Mouse (Mus musculus) stomach, embryonic 16.5 days (tissue): ENCODE measurements at regions not wholly inside any gene's neighbourhood (a gene's known extent, or its start where the extent isn't known, plus 50 kb on each side); places are given as distances from the start of the nearest gene placed in this dataset.
A peak's percentile ranks its signal among the peaks of the same experiment; 100 is the strongest.
"Not testable (repeated sequence)": the region's sequence is repeated elsewhere in the genome, so short reads cannot be mapped to it uniquely, and the experiment has no call there.

ENCODE experiments used
- ATAC-seq: fragments of 200-750 bp; cut with Nextera tagmentation; 2 replicates; pipeline ENCODE4 v1.8.0; 2017; ENCODE audit warnings: moderate number of reproducible peaks, moderate TSS enrichment; ENCODE audit not compliant: insufficient read depth, low FRiP score
- H3K27ac ChIP-seq: fragments of 300-500 bp; sonication (generic); 2 replicates; pipeline ENCODE4 v1.5.1; 2014; ENCODE audit warnings: low read length
- H3K27me3 ChIP-seq: fragments of 300-500 bp; sonication (generic); 2 replicates; pipeline ENCODE4 v1.6.1; 2014; ENCODE audit warnings: low read length, control low read depth, mixed read lengths; ENCODE audit not compliant: control insufficient read depth, insufficient read depth
- H3K36me3 ChIP-seq: fragments of 300-500 bp; sonication (generic); 2 replicates; pipeline ENCODE4 v1.6.1; 2014; ENCODE audit warnings: low read length; ENCODE audit not compliant: control insufficient read depth, insufficient read depth
- H3K4me1 ChIP-seq: fragments of 300-500 bp; sonication (generic); 2 replicates; pipeline ENCODE4 v1.6.1; 2014; ENCODE audit warnings: low read length, control low read depth, mixed read lengths; ENCODE audit not compliant: control insufficient read depth, insufficient read depth
- H3K4me2 ChIP-seq: fragments of 300-500 bp; sonication (generic); 2 replicates; pipeline ENCODE4 v1.6.1; 2014; ENCODE audit warnings: low read depth, low read length, mixed read lengths
- H3K4me3 ChIP-seq: fragments of 300-500 bp; sonication (generic); replicated peaks from 2 replicates; pipeline ENCODE4 v1.5.1; 2014; ENCODE audit warnings: mild to moderate bottlenecking, low read length
- H3K9ac ChIP-seq: fragments of 300-500 bp; sonication (generic); 2 replicates; pipeline ENCODE4 v1.6.1; 2014; ENCODE audit warnings: low read length
- H3K9me3 ChIP-seq: fragments of 300-500 bp; sonication (generic); replicated peaks from 2 replicates; pipeline ENCODE4 v1.6.1; 2016; ENCODE audit warnings: low read length, control low read depth; ENCODE audit not compliant: control insufficient read depth
- WGBS: fragments of 180-500 bp; shearing (Covaris S2); extraction: QIAGEN DNeasy Blood & Tissue Kit; methylation state at CpG from one replicate; pipeline ENCODE4 v1.1.7; 2014; 5-methylcytosine and 5-hydroxymethylcytosine counted together

DNA sequence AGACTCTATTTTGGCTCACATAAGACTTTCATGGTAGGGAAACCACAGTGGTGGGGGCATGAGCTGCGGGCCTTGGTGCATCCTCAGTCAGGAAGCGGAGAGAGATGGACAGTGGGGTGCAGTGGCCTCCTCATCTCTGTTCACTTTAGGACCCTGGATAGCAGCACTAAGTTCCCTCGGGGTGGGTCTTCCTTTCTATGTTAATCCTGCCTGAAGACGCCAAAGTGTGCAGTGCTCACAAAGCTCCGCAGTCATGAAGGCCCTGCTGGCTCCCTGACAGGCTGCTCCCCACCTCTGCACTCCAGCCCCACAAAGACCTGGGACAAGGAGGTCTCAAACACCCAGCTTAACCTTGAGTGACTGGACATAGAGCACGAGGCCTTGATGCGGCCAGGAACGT lies 56.8 kb downstream of the Sox1 start:
- no peak overlapping the region for H3K27ac ChIP-seq
- H3K4me2 ChIP-seq = no peak overlapping the region
- no peaks in the 10 kb centered on the region for H3K4me1 ChIP-seq
- no peak overlapping the region for H3K9ac ChIP-seq
- peaks cover 7% of the 10 kb centered on the region for H3K27me3 ChIP-seq
- peaks cover 7% of the 10 kb centered on the region; the same call in 1 of the 2 replicates for H3K9me3 ChIP-seq
- H3K4me3 ChIP-seq = no peak overlapping the region
- ATAC-seq = no peak
- no peaks in the 10 kb centered on the region for H3K36me3 ChIP-seq
- 61% methylated on average over 8 of the region's 8 CpGs for WGBS

DNA sequence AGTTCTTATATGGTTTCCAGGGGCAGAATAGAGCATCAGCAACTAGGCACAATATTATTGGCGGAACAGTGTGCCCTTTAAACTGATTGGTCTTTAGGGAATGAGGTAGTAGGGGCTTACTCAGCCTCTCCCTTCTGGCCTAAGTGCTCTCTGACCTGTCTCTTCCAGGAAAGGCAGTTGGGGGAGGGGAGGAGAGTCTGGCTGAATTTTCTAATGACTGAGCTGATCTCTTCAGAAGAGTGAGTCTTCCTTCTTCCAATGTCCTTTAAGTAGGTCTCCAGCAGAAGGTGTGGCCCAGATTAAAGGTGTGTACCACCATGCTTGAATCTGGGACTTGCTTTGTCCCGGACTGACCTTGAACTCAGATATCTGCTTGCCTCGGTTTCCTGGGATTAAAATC lies 60.3 kb downstream of the Sox1 start:
- 87% methylated on average over 3 of the region's 3 CpGs for WGBS
- not testable (repeated sequence) for H3K27me3 ChIP-seq, H3K27ac ChIP-seq, H3K9me3 ChIP-seq, H3K4me1 ChIP-seq, H3K9ac ChIP-seq, H3K4me2 ChIP-seq, H3K36me3 ChIP-seq, H3K4me3 ChIP-seq, ATAC-seq

DNA sequence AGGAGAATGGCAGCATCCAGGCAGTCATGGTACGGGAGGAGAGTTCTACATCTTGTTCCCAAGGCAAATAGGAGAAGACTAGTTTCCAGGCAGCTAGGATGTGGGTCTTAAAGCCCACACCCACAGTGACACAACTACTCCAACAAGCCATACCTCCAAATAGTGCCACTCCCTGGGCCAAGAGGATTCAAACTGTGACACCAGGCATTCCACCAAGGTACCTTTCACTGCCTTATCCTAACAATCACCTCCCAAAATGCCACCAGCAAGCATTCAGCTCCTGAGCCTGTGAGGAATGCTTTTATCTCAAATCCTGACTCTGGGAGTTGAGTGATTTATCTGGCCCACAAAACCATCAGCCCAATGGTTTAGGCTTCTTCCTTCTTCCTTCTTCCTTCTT lies 61.2 kb downstream of the Sox1 start:
- no peak overlapping the region for H3K4me2 ChIP-seq
- WGBS = 71% methylated on average over 1 of the region's 1 CpGs
- no peak overlapping the region for H3K9ac ChIP-seq
- H3K4me3 ChIP-seq = no peak overlapping the region
- no peak for ATAC-seq
- no peaks in the 10 kb centered on the region for H3K9me3 ChIP-seq
- no peaks in the 10 kb centered on the region; the same call in 1 of the 2 replicates for H3K27me3 ChIP-seq
- no peaks in the 10 kb centered on the region for H3K36me3 ChIP-seq
- H3K4me1 ChIP-seq = no peaks in the 10 kb centered on the region
- no peak overlapping the region for H3K27ac ChIP-seq

DNA sequence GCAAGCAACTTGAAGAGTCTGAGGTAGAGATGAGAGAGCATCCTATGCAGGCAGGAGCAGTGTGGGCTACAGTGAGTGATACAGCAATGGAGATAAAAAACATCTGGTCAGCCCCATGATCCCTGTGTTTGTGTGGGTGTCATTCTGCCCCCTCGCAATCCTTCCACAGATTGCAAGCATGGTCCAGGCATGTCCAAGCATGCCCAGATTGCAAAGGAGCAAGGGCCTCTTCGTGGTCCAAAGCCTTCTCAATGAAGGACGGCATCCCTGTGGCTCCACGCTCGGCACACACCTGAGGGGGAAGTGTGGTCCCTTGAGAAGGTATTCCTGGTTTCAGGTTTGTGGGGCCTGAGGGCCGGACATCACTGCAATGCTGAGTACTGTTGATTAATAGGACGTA lies 61.9 kb downstream of the Sox1 start:
- no peak overlapping the region for H3K9ac ChIP-seq
- ATAC-seq = no peak

DNA sequence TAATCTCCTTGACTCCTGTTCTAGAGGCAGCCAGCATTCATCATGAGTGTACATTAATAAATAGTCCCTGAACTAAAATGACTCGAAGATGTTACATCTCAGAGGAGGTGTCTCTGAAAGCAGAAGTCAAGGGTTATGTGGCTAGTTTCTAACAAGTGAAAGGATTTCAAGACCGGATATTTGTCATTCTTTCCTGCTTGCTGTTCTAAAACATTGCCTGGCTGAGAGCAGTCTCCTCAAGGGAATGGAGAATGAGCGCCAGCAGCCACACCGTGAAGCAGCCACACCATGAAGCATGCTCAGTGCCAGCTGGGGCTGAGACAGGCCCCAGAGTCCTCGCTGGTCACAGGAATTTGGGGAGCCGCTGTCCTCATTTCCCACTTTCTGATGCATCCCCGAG lies 71.8 kb downstream of the Sox1 start:
- WGBS = 74% methylated on average over 7 of the region's 7 CpGs
- no peaks in the 10 kb centered on the region for H3K9me3 ChIP-seq
- no peak overlapping the region for H3K9ac ChIP-seq
- ATAC-seq = no peak
- H3K27me3 ChIP-seq = no peaks in the 10 kb centered on the region
- H3K36me3 ChIP-seq = no peaks in the 10 kb centered on the region
- H3K4me2 ChIP-seq = no peak overlapping the region
- no peak overlapping the region for H3K27ac ChIP-seq
- H3K4me1 ChIP-seq = no peaks in the 10 kb centered on the region
- H3K4me3 ChIP-seq = no peak overlapping the region

More for the DNA sequence above, 61.9 kb downstream of the Sox1 start:
- no peaks in the 10 kb centered on the region for H3K36me3 ChIP-seq
- H3K27me3 ChIP-seq = no peaks in the 10 kb centered on the region; the same call in 1 of the 2 replicates
- no peak overlapping the region for H3K4me2 ChIP-seq
- 57% methylated on average over 7 of the region's 7 CpGs for WGBS
- H3K4me3 ChIP-seq = no peak overlapping the region
- no peak overlapping the region for H3K27ac ChIP-seq
- H3K4me1 ChIP-seq = no peaks in the 10 kb centered on the region
- H3K9me3 ChIP-seq = no peaks in the 10 kb centered on the region

DNA sequence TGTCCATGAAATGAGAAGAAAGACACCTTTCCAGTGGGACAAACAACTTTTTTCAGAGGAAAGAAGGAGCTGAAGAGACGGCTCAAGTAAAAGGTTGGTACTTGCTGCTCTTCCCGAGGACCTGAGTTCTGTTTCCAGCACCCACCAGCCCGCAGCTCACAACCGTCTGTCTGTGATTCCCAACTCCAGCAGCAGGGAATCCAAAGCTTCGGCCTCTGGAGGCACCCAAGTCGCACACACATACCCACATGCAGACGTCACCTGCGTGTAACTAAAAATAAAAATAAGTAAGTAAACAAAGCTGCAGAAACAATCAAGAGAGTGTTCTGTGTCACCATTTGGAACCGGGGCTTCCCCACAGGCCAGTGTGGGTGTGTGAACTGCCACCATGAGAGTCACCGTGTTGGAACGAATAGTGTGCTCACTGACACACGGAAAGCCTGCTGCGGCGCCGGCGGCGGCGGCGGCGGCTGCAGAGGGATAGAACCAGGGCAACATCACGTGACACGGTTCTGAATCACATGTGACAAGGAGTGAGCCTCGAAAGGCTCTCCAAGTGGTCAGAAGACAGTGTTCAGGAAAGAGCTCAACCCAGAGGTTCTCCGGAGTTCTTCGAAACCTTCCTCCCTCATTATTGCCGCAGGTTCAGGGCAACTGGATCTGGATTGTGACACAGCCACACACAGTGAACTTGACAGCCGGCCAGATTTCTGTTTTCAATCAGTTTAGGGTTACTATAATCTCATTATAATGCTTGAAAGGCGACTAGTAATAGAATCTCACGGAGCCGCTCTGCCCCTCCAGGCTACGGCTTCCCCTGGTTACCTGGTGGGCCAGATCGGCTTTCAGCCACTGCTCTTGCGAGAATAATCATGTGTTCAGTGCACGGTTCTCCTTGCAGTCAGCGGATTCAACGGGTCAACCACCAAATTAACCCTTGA lies 72.6 kb downstream of the Sox1 start:
- Histone ChIP-seq H3K27me3 (no peaks in the 10 kb centered on the region), H3K36me3 (no peaks in the 10 kb centered on the region), H3K27ac (no peak overlapping the region), H3K9ac (no peak overlapping the region), H3K9me3 (no peaks in the 10 kb centered on the region), H3K4me2 (no peak overlapping the region), H3K4me1 (no peaks in the 10 kb centered on the region), H3K4me3 (no peak overlapping the region)
- ATAC-seq = no peak
- 75% methylated on average over 36 of the region's 36 CpGs for WGBS

DNA sequence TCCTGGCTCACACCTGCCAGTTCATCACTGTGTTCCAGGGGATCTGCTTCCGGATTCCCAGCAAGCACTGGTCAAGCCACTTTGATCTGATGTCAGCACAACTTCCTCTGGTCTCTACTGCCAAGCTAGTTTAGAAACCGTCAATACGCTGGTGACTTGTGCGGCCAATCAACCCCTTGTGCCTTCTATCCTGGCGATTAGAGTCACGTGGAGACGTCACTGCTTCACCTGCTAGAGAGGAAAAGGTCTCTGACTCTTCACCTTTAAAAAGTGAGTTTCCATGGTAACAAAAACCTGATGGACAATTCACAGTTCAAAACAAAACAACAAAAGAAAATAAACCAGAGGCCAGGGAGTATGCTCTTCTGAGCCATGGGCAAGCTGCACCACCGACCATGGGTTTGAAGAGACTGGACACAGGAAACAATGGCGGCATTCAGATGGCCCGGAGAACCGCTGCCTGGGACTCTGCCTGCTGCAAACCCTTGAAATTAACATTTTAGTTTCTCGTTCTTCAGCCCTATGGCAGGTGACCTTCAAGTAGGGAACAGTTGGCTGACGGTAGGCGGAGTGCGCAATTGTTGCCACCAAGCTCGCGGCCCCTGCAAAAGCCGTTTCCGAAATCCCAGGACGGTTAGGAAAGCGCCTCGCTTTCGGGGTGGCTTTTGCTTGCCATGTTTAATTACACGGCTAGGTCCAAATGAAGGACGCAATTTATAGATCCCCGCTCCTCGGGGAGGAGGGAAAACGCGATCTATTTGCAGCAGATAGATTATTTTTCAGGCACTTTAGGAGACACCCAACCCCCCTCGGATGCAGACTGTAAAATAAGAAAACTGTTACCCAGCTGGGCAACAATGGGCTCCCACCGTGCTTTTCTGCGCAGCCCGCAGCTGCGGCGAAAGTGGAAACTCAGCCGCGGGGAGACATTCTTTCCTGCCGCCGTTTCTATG lies 82.6 kb downstream of the Sox1 start:
- peak overlapping the region; percentile 29 for H3K4me3 ChIP-seq
- 9% methylated on average over 39 of the region's 39 CpGs for WGBS
- no peaks in the 10 kb centered on the region for H3K9me3 ChIP-seq
- H3K4me1 ChIP-seq = 0 out of 2 replicates have a peak, but pooled peaks cover 4% of the 10 kb centered on the region
- H3K27me3 ChIP-seq = peaks cover 51% of the 10 kb centered on the region
- no peak for ATAC-seq
- peak overlapping the region; percentile 46 for H3K4me2 ChIP-seq
- no peaks in the 10 kb centered on the region for H3K36me3 ChIP-seq
- no peak overlapping the region for H3K9ac ChIP-seq
- H3K27ac ChIP-seq = no peak overlapping the region

DNA sequence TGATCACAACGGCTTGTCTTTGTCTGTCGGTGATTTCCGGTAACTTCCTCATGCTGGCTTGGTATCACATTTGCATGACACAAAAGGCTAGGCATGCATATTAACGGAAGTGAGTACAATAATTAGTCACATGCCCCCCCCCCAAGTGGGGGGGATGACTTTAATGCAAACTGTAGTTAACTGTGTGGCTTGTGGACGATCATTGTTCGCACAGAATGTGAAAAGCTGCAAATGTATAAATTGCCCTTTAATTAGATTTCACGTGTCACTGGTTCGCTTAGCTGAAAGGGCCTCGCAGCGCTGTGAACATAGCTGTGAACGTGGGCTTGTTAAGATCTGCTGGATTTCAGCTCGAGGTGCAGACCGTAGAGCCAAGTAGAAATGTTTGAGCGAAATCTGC lies 86.8 kb downstream of the Sox1 start:
- no peak for ATAC-seq
- peaks cover 4% of the 10 kb centered on the region; the same call in 1 of the 2 replicates for H3K4me1 ChIP-seq
- no peak overlapping the region for H3K27ac ChIP-seq
- H3K36me3 ChIP-seq = no peaks in the 10 kb centered on the region
- no peak overlapping the region for H3K4me3 ChIP-seq
- 76% methylated on average over 14 of the region's 14 CpGs for WGBS
- H3K9me3 ChIP-seq = no peaks in the 10 kb centered on the region
- no peak overlapping the region for H3K9ac ChIP-seq
- H3K27me3 ChIP-seq = peaks cover 31% of the 10 kb centered on the region
- H3K4me2 ChIP-seq = no peak overlapping the region

DNA sequence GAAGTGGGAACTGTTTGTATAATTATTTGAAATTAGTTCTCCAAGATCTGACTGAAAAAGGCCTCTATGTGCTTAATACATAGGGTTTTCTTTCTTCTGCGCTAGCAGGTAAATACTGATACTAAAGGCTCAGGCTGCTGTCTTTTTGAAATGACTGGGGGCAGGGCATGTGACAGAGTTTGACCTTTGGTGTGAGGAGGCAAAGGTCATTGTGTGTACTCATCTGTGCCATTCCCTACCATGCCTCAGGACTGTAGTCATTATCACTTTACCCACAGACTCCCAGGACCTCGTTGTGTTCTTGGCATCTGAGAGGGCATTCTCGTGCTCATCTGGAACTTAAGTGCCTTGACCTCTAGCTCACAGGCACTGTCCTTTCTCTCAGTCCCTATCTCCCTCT lies 88.5 kb downstream of the Sox1 start:
- Histone ChIP-seq H3K9ac (no peak overlapping the region), H3K27ac (no peak overlapping the region), H3K9me3 (no peaks in the 10 kb centered on the region), H3K36me3 (no peaks in the 10 kb centered on the region), H3K4me1 (no peaks in the 10 kb centered on the region; the same call in 1 of the 2 replicates), H3K4me2 (no peak overlapping the region), H3K27me3 (peaks cover 18% of the 10 kb centered on the region), H3K4me3 (no peak overlapping the region)
- 82% methylated on average over 3 of the region's 3 CpGs for WGBS
- ATAC-seq = no peak
